Mouse (Mus musculus): ENCODE results near the gene Ttll7. TPM values are rescaled to one million over a fixed set of nuclear protein-coding genes. Genes with fewer than 3 reads are reported as not detected.

Gene Ttll7
- polyA plus RNA-seq, 1 experiment from 2014 or later, result not detected

- Histone ChIP-seq H3K4me3 (ENCODE audit: inconsistent target) (no peak overlapping the region), H3K36me3 (ENCODE audit: inconsistent target) (no peaks in the 10 kb centered on the region), H3K79me2 (ENCODE audit: inconsistent target) (no peaks in the 10 kb centered on the region), H3K27ac (no peak overlapping the region)
- WGBS (ENCODE audit: missing documents), result 71% methylated on average over 15 of the region's 15 CpGs
Measured at GRCm38 (mm10) chr3:146994670-146995415, 142.7 kb downstream of the Ttll7 start.

GRCm38 (mm10) chr3:146999148-146999547 is 147.0 kb downstream of the Ttll7 start:
- no peaks in the 10 kb centered on the region for H3K79me2 ChIP-seq (ENCODE audit: inconsistent target)
- no peak overlapping the region for H3K27ac ChIP-seq
- no peaks in the 10 kb centered on the region for H3K36me3 ChIP-seq (ENCODE audit: inconsistent target)
- H3K4me3 ChIP-seq (ENCODE audit: inconsistent target), result no peak overlapping the region
- 85% methylated on average over 2 of the region's 2 CpGs for WGBS (ENCODE audit: missing documents)

DNA sequence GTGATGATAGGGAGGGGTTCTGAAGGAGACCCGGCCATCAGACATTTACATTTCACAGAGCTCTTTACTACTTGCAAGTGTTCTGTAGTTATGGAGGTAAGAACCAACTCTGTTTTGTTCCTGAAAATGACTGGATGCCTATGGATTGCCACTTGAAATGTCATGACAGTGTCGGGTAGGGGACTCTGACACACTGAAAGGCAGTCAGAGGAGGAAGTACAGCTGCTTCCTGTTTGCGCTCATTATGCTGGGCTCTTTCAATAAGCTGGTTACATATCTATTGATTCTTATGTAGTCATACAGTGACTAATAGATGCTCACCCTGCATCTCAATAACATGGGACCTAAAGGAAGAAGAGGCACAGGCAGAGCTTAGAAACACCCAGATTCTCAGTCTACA is 148.8 kb downstream of the Ttll7 start:
- Histone ChIP-seq H3K79me2 (ENCODE audit: inconsistent target) (no peaks in the 10 kb centered on the region), H3K4me3 (ENCODE audit: inconsistent target) (no peak overlapping the region), H3K27ac (no peak overlapping the region), H3K36me3 (ENCODE audit: inconsistent target) (no peaks in the 10 kb centered on the region)
- WGBS (ENCODE audit: missing documents), result 29% methylated on average over 3 of the region's 3 CpGs

- H3K79me2 ChIP-seq (ENCODE audit: inconsistent target), result no peaks in the 10 kb centered on the region
- no peak overlapping the region for H3K27ac ChIP-seq
- H3K4me3 ChIP-seq (ENCODE audit: inconsistent target), result no peak overlapping the region
- WGBS (ENCODE audit: missing documents), result 68% methylated on average over 3 of the region's 3 CpGs
- no peaks in the 10 kb centered on the region for H3K36me3 ChIP-seq (ENCODE audit: inconsistent target)
Measured at GRCm38 (mm10) chr3:147001557-147001956, 149.4 kb downstream of the Ttll7 start.

GRCm38 (mm10) chr3:147016506-147016905 is 164.3 kb downstream of the Ttll7 start:
- whole genome bisulfite sequencing (ENCODE audit: missing documents), result 94% methylated on average over 6 of the region's 6 CpGs
- no peak overlapping the region for H3K27ac ChIP-seq

GRCm38 (mm10) chr3:147019506-147019905 is 167.3 kb downstream of the Ttll7 start:
- Histone ChIP-seq H3K36me3 (ENCODE audit: inconsistent target) (no peaks in the 10 kb centered on the region), H3K4me3 (ENCODE audit: inconsistent target) (no peak overlapping the region), H3K27ac (no peak overlapping the region), H3K79me2 (ENCODE audit: inconsistent target) (no peaks in the 10 kb centered on the region)
- WGBS (ENCODE audit: missing documents), result 86% methylated on average over 5 of the region's 5 CpGs

More at GRCm38 (mm10) chr3:147016506-147016905, 164.3 kb downstream of the Ttll7 start:
- Histone ChIP-seq H3K4me3 (ENCODE audit: inconsistent target) (no peak overlapping the region), H3K79me2 (ENCODE audit: inconsistent target) (no peaks in the 10 kb centered on the region), H3K36me3 (ENCODE audit: inconsistent target) (no peaks in the 10 kb centered on the region)

- WGBS (ENCODE audit: missing documents), result 85% methylated on average over 5 of the region's 5 CpGs
- Histone ChIP-seq H3K4me3 (ENCODE audit: inconsistent target) (no peak overlapping the region), H3K27ac (no peak overlapping the region), H3K79me2 (ENCODE audit: inconsistent target) (no peaks in the 10 kb centered on the region), H3K36me3 (ENCODE audit: inconsistent target) (no peaks in the 10 kb centered on the region)
Measured at GRCm38 (mm10) chr3:147026248-147026647, 174.1 kb downstream of the Ttll7 start.

GRCm38 (mm10) chr3:147028382-147028781 is 176.2 kb downstream of the Ttll7 start:
- H3K79me2 ChIP-seq (ENCODE audit: inconsistent target), result no peaks in the 10 kb centered on the region
- H3K4me3 ChIP-seq (ENCODE audit: inconsistent target), result no peak overlapping the region
- 92% methylated on average over 7 of the region's 7 CpGs for WGBS (ENCODE audit: missing documents)
- no peaks in the 10 kb centered on the region for H3K36me3 ChIP-seq (ENCODE audit: inconsistent target)
- H3K27ac ChIP-seq, result no peak overlapping the region

DNA sequence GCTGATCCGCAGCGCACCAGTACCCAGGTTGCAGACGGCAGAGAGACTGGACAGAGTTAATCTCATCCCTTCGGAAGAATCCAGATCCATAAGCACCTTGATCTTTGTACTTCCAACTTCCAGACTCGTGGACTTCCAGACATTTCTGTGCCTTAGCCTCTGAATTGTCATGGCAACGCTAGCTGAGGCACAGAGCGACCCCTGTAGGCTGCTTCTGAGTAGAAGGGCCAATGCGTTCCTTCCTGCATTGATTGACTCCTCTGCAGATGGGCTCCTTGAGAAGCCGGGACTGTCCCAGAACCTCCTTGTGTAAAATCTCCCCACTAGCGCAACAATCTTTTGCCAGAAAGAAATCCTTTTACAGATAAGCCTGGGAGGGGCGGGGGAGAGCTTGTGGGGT is 177.6 kb downstream of the Ttll7 start:
- Histone ChIP-seq H3K36me3 (ENCODE audit: inconsistent target) (no peaks in the 10 kb centered on the region), H3K79me2 (ENCODE audit: inconsistent target) (no peaks in the 10 kb centered on the region), H3K4me3 (ENCODE audit: inconsistent target) (no peak overlapping the region), H3K27ac (no peak overlapping the region)
- 91% methylated on average over 11 of the region's 11 CpGs for WGBS (ENCODE audit: missing documents)

DNA sequence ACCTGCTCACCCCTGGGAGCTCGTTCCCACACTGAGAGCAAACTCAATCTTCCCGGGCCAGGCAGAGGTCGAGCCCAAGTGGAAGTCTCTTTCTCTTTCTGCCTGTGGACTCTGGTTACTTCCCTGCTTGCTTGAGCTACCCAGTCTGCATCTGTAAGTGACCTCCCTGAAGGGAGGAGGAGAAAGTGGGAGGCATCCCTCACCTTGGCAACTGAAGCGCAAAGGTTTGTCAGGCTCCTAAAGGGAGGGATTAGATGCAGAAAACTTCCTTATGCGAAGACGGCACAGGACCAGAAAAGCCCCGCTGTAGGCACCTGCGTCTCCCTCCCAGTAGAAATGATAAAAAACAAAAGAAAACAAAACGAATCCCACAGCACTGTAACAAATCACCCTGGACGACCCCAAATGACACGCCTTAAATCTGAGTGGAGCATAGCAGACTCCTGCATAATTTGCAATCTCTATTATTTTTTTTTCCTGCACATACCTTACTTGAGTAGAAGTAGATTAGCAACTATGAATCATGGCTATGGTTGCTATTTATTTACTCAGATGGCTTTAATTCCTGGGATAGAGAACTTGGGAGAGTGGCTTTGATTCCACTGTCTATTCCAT is 178.2 kb downstream of the Ttll7 start:
- no peaks in the 10 kb centered on the region for H3K36me3 ChIP-seq (ENCODE audit: inconsistent target)
- H3K4me3 ChIP-seq (ENCODE audit: inconsistent target), result no peak overlapping the region
- WGBS (ENCODE audit: missing documents), result 86% methylated on average over 11 of the region's 11 CpGs
- H3K27ac ChIP-seq, result no peak overlapping the region
- no peaks in the 10 kb centered on the region for H3K79me2 ChIP-seq (ENCODE audit: inconsistent target)

Other genes starting within 250 kb of the Ttll7 start
- gene Dnase2b, start 236.8 kb upstream of the Ttll7 start, polyA plus RNA-seq (2018), result not detected in 3 replicates
- not detected in 3 replicates for gene 4930503B20Rik, start 201.1 kb upstream of the Ttll7 start, polyA plus RNA-seq (2018)
- not detected in 3 replicates for gene Samd13, start 166.8 kb upstream of the Ttll7 start, polyA plus RNA-seq (2018)
- 105 to 179 TPM (median 113 TPM) in 3 replicates for gene Prkacb, start 39.4 kb upstream of the Ttll7 start, polyA plus RNA-seq (2018)